Mouse (Mus musculus): ENCODE data around the gene Kcnk13.

- TF ChIP-seq CTCF (IDR thresholded peaks at IDR 0.05; ENCODE audit: borderline replicate concordance, insufficient read depth, low read depth, low read length): no peak
- TF ChIP-seq POLR2A (IDR thresholded peaks at IDR 0.05; ENCODE audit: borderline replicate concordance, insufficient read depth, low read length): no peak
Observed at GRCm38 (mm10) chr12:99932245-99932644, 32.1 kb upstream of the Kcnk13 start.
